Mouse (Mus musculus) stomach, embryonic 15.5 days (tissue): ENCODE data around the gene Peli2. TPM values are rescaled to one million over a fixed set of nuclear protein-coding genes. Genes with fewer than 3 reads are reported as not detected.
A peak's percentile ranks its signal among the peaks of the same experiment; 100 is the strongest.

ENCODE experiments used
- ATAC-seq: fragments of 200-750 bp; cut with Nextera tagmentation; 2 replicates; pipeline ENCODE4 v1.8.0; 2017; ENCODE audit warnings: low read depth, moderate number of reproducible peaks, moderate TSS enrichment; ENCODE audit not compliant: insufficient read depth, low FRiP score
- H3K27ac ChIP-seq: fragments of 300-500 bp; sonication (generic); 2 replicates; pipeline ENCODE4 v1.5.1; 2015; ENCODE audit warnings: mild to moderate bottlenecking, inconsistent platforms
- H3K27me3 ChIP-seq: fragments of 300-500 bp; sonication (generic); replicated peaks from 2 replicates; pipeline ENCODE4 v1.6.1; 2015; ENCODE audit warnings: inconsistent platforms
- H3K36me3 ChIP-seq: fragments of 300-500 bp; sonication (generic); 2 replicates; pipeline ENCODE4 v1.6.1; 2015; ENCODE audit warnings: inconsistent platforms
- H3K4me1 ChIP-seq: fragments of 300-500 bp; sonication (generic); 2 replicates; pipeline ENCODE4 v1.6.1; 2015; ENCODE audit warnings: inconsistent platforms
- H3K4me2 ChIP-seq: fragments of 300-500 bp; sonication (generic); 2 replicates; pipeline ENCODE4 v1.6.1; 2015; ENCODE audit warnings: mild to moderate bottlenecking, inconsistent platforms
- H3K4me3 ChIP-seq: fragments of 300-500 bp; sonication (generic); replicated peaks from 2 replicates; pipeline ENCODE4 v1.5.1; 2015; ENCODE audit warnings: inconsistent platforms
- H3K9ac ChIP-seq: fragments of 300-500 bp; sonication (generic); 2 replicates; pipeline ENCODE4 v1.6.1; 2015; ENCODE audit warnings: inconsistent platforms
- H3K9me3 ChIP-seq: fragments of 300-500 bp; sonication (generic); 2 replicates; pipeline ENCODE4 v1.6.1; 2016; ENCODE audit warnings: inconsistent platforms
- WGBS: fragments of 180-500 bp; shearing (Covaris S2); methylation state at CpG from one replicate; pipeline ENCODE4 v1.1.7; 2015; 5-methylcytosine and 5-hydroxymethylcytosine counted together
- polyA plus RNA-seq: library from polyadenylated mRNA; unstranded; fragments of >200 nt; fragmentation: Nextera tagmentation; extraction: Ambion mirVana; gene quantifications from 2 replicates; pipeline ENCODE4 v1.2.1, GENCODE M21; 2015

Peli2 gene
- polyA plus RNA-seq, 1 experiment from 2014 or later, result 8.1 TPM

DNA sequence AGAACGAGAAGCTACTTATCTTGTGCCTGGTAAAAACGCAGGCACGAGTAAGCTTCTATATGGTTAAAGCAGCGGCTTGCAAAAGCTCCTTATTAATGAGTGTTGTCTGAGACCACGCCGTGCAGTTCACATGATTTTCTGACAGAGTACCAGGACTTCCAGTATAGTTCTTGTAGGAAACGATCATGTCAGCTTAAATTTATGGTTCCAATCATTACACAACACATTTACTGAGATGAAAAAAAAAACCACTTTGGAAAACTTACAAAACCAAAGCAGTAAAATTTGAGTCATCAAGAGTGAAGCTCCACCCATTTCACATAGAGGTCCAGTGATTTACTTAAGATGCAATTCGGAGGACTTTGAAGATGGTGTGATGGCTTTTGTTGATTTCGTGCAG lies 53.2 kb downstream of the Peli2 start:
- Histone ChIP-seq H3K4me2 (no peak overlapping the region), H3K27me3 (no peaks in the 10 kb centered on the region), H3K4me3 (no peak overlapping the region), H3K36me3 (no peaks in the 10 kb centered on the region), H3K9ac (no peak overlapping the region), H3K4me1 (peaks cover 20% of the 10 kb centered on the region), H3K9me3 (no peaks in the 10 kb centered on the region), H3K27ac (no peak overlapping the region)
- ATAC-seq, result no peak
- 60% methylated on average over 9 of the region's 9 CpGs for WGBS

- WGBS, result 73% methylated on average over 4 of the region's 4 CpGs
- H3K36me3 ChIP-seq, result no peaks in the 10 kb centered on the region
- ATAC-seq, result no peak
- no peak overlapping the region for H3K9ac ChIP-seq
- H3K27ac ChIP-seq, result no peak overlapping the region
- H3K4me1 ChIP-seq, result peaks cover 20% of the 10 kb centered on the region
- no peak overlapping the region for H3K4me2 ChIP-seq
- no peaks in the 10 kb centered on the region for H3K27me3 ChIP-seq
- no peaks in the 10 kb centered on the region for H3K9me3 ChIP-seq
- H3K4me3 ChIP-seq, result no peak overlapping the region
These were observed 53.7 kb downstream of the Peli2 start for GRCm38 (mm10) chr14:48174356-48174755.

GRCm38 (mm10) chr14:48175115-48175514 lies 54.5 kb downstream of the Peli2 start:
- Histone ChIP-seq H3K4me3 (no peak overlapping the region), H3K27ac (no peak overlapping the region), H3K27me3 (no peaks in the 10 kb centered on the region), H3K9ac (no peak overlapping the region), H3K36me3 (no peaks in the 10 kb centered on the region), H3K9me3 (no peaks in the 10 kb centered on the region), H3K4me1 (peaks cover 20% of the 10 kb centered on the region), H3K4me2 (no peak overlapping the region)
- WGBS, result 74% methylated on average over 8 of the region's 8 CpGs
- ATAC-seq, result no peak

- Histone ChIP-seq H3K27ac (no peak overlapping the region), H3K36me3 (peaks cover 5% of the 10 kb centered on the region; the same call in 1 of the 2 replicates), H3K9me3 (no peaks in the 10 kb centered on the region), H3K4me3 (no peak overlapping the region), H3K4me1 (0 out of 2 replicates have a peak, but pooled peaks cover 2% of the 10 kb centered on the region), H3K27me3 (no peaks in the 10 kb centered on the region), H3K9ac (no peak overlapping the region), H3K4me2 (no peak overlapping the region)
- WGBS, result 67% methylated on average over 15 of the region's 15 CpGs
- no peak for ATAC-seq
These were observed 57.8 kb downstream of the Peli2 start for GRCm38 (mm10) chr14:48178304-48178995.

GRCm38 (mm10) chr14:48179021-48179420 lies 58.4 kb downstream of the Peli2 start:
- Histone ChIP-seq H3K27ac (no peak overlapping the region), H3K9ac (no peak overlapping the region), H3K9me3 (no peaks in the 10 kb centered on the region), H3K27me3 (no peaks in the 10 kb centered on the region), H3K4me2 (no peak overlapping the region), H3K36me3 (peaks cover 6% of the 10 kb centered on the region; the same call in 1 of the 2 replicates), H3K4me1 (0 out of 2 replicates have a peak, but pooled peaks cover 2% of the 10 kb centered on the region), H3K4me3 (no peak overlapping the region)
- 78% methylated on average over 8 of the region's 8 CpGs for WGBS
- no peak for ATAC-seq

GRCm38 (mm10) chr14:48186302-48186701 lies 65.7 kb downstream of the Peli2 start:
- H3K36me3 ChIP-seq, result peaks cover 6% of the 10 kb centered on the region; the same call in 1 of the 2 replicates
- no peak overlapping the region for H3K27ac ChIP-seq
- no peak for ATAC-seq
- H3K9ac ChIP-seq, result no peak overlapping the region
- no peak overlapping the region for H3K4me3 ChIP-seq
- H3K9me3 ChIP-seq, result no peaks in the 10 kb centered on the region
- H3K4me1 ChIP-seq, result 0 out of 2 replicates have a peak, but pooled peaks cover 4% of the 10 kb centered on the region
- H3K4me2 ChIP-seq, result no peak overlapping the region
- no peaks in the 10 kb centered on the region for H3K27me3 ChIP-seq
- 75% methylated on average over 6 of the region's 6 CpGs for WGBS

DNA sequence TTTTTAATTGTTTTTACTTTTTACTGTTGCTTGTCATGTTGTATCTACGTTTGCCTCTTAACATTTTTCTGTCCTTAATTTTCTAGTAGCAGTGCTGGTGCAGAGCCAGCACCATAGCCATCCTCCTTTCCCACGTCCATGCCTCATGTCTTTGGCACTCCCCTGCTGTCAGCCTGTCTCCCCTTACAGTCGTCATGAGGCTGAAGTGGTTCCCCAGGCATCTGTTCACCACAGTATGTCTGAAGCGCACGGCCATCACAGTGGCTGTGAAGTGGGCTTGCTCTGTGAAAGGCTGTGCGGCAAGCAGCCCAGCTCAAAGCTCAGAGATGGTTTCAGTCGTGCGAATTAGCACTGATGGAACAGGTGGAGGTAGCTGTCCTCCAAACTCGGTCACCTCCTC lies 66.5 kb downstream of the Peli2 start:
- WGBS, result 81% methylated on average over 9 of the region's 9 CpGs
- Histone ChIP-seq H3K4me2 (no peak overlapping the region), H3K27me3 (no peaks in the 10 kb centered on the region), H3K27ac (no peak overlapping the region), H3K9me3 (no peaks in the 10 kb centered on the region), H3K9ac (no peak overlapping the region), H3K4me3 (no peak overlapping the region), H3K4me1 (0 out of 2 replicates have a peak, but pooled peaks cover 8% of the 10 kb centered on the region), H3K36me3 (peaks cover 6% of the 10 kb centered on the region; the same call in 1 of the 2 replicates)
- no peak for ATAC-seq

DNA sequence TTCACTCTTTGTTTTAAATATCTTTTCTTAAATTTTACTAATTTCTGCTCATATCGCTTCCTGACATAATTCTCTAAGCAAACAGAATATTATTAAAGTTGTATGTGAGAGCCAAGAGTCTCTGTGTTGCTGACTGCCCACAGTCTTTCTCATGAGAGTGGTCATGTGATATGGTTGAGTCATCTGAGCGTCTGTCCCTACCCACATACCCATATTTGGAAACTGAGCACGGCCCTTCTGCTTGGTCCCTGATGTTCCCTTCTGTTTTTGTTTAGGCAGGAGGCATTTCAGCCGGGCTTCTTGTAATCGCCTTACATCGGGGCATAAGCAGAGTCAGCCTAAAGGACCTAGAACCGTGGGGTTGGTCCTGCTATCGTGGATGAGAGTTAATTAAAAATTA lies 68.7 kb downstream of the Peli2 start:
- H3K4me2 ChIP-seq, result no peak overlapping the region
- H3K27ac ChIP-seq, result no peak overlapping the region
- 0 out of 2 replicates have a peak, but pooled peaks cover 8% of the 10 kb centered on the region for H3K4me1 ChIP-seq
- H3K4me3 ChIP-seq, result no peak overlapping the region
- no peaks in the 10 kb centered on the region for H3K9me3 ChIP-seq
- no peaks in the 10 kb centered on the region for H3K36me3 ChIP-seq
- no peaks in the 10 kb centered on the region for H3K27me3 ChIP-seq
- 63% methylated on average over 8 of the region's 8 CpGs for WGBS
- ATAC-seq, result peak; percentile 56; the same call in 1 of the 2 replicates
- H3K9ac ChIP-seq, result no peak overlapping the region

- 89% methylated on average over 5 of the region's 5 CpGs for WGBS
- Histone ChIP-seq H3K27me3 (no peaks in the 10 kb centered on the region), H3K36me3 (no peaks in the 10 kb centered on the region), H3K9me3 (no peaks in the 10 kb centered on the region), H3K4me1 (0 out of 2 replicates have a peak, but pooled peaks cover 8% of the 10 kb centered on the region), H3K4me3 (no peak overlapping the region), H3K9ac (no peak overlapping the region), H3K4me2 (no peak overlapping the region), H3K27ac (no peak overlapping the region)
- ATAC-seq, result no peak
These were observed 70.3 kb downstream of the Peli2 start for GRCm38 (mm10) chr14:48190946-48191345.

DNA sequence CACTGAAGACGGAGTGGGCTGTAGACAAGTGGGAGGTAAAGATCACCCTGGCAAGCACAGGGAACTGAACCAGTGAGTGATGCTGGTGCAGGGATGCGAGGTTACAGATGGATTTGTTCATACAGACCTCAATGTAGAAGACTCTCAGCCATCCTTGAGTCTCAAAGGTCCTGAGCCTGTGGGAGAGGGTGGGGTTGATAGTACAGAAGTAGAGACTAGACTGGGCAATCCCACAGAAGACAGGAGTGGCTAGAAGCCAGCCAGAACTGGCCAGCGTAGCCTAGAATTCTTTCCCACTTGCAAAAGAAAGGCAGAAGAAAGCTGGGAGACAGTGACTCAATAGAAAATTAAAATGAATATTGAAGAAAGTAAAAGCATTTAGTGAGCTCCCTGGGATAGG lies 71.3 kb downstream of the Peli2 start:
- Histone ChIP-seq H3K36me3 (no peaks in the 10 kb centered on the region), H3K9me3 (no peaks in the 10 kb centered on the region), H3K4me2 (no peak overlapping the region), H3K9ac (no peak overlapping the region), H3K27ac (no peak overlapping the region), H3K27me3 (no peaks in the 10 kb centered on the region), H3K4me3 (no peak overlapping the region), H3K4me1 (0 out of 2 replicates have a peak, but pooled peaks cover 9% of the 10 kb centered on the region)
- WGBS, result 89% methylated on average over 3 of the region's 3 CpGs
- no peak for ATAC-seq

DNA sequence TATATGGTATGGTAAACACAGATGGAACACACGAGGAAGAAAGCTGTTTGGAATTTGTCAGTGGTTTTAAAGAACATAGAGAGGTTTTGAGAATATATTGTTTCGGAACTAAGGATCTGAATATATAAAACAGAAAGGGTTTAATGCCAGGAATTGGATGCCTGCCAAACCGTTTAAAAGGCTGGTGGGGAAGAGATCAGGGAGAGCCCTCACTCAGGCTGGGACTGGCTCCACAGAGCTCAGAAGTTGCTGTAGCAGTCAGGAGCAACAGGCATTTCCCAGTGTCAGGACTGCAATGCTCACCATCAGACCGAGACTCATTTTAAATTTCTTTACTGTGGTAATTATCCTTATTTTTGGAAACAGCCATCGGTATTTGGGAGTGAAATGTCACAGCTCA lies 76.2 kb downstream of the Peli2 start:
- H3K9ac ChIP-seq, result no peak overlapping the region
- H3K27me3 ChIP-seq, result no peaks in the 10 kb centered on the region
- peaks cover 31% of the 10 kb centered on the region for H3K4me1 ChIP-seq
- H3K27ac ChIP-seq, result no peak overlapping the region
- no peak for ATAC-seq
- H3K4me2 ChIP-seq, result no peak overlapping the region
- no peak overlapping the region for H3K4me3 ChIP-seq
- no peaks in the 10 kb centered on the region for H3K36me3 ChIP-seq
- WGBS, result 31% methylated on average over 5 of the region's 5 CpGs
- no peaks in the 10 kb centered on the region for H3K9me3 ChIP-seq

DNA sequence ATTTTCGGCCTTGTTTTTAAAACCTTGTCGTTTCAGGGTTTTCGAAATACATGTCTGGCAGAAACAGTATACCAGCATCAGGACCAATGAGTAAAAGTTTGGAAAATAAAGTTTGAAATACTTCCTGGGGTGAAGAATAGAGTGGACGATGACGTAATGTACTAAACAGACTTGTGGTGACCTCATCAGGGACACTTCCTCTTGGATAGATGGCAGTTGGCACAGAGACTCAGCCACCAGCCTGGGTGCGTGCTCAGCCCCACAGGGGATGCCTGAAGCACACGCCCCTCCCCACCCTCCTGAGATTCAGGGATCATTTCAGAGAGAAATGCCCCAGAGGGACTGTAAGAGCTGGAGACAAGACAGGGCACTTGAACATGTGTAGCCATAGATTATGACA lies 76.7 kb downstream of the Peli2 start:
- ATAC-seq, result no peak
- Histone ChIP-seq H3K4me2 (no peak overlapping the region), H3K27ac (no peak overlapping the region), H3K4me1 (peaks cover 31% of the 10 kb centered on the region), H3K4me3 (no peak overlapping the region), H3K9me3 (no peaks in the 10 kb centered on the region), H3K27me3 (no peaks in the 10 kb centered on the region), H3K36me3 (no peaks in the 10 kb centered on the region), H3K9ac (no peak overlapping the region)
- WGBS, result 82% methylated on average over 7 of the region's 7 CpGs
